Mouse (Mus musculus): ENCODE results near the gene Glrp1. TPM values are rescaled to one million over a fixed set of nuclear protein-coding genes. Genes with fewer than 3 reads are reported as not detected.

Gene Glrp1
- not detected in 4 replicates for total RNA-seq (2023; ENCODE audit: inconsistent age)

DNA sequence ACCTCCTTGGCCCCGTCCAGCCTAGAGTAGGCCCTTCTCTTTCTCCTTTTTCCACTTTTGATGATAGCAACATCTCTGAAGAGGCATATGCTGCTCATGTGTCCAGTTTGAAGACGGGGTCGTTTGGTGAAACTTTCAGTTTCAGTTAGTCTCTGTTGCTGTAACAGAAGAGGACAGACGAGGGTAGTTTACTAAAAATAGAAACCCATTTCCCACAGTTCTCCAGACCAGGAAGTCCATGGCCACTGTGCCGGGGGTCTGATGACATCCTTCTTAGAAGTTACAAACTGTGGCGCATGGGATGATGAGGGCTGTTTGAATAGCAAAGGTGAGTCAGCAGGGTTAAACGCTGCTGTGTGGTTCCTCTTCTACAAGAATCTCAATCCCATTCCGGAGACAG is at the start of gene Glrp1:
Gene Glrp1, minus strand, starts transcription at position 278 of the 400 bp plus-strand sequence.

Other genes with a start within 250 kb of the Glrp1 start
- gene Hjurp, start 232.4 kb downstream of the Glrp1 start, total RNA-seq (2023; ENCODE audit: inconsistent age), result 74.5 to 81.5 TPM (median 77.4 TPM) in 4 replicates
- not detected in 4 replicates for gene Trpm8, start 232.4 kb downstream of the Glrp1 start, total RNA-seq (2023; ENCODE audit: inconsistent age)
- gene Spp2, start 103.1 kb downstream of the Glrp1 start, total RNA-seq (2023; ENCODE audit: inconsistent age), result not detected in 4 replicates
- 4.4 to 7.3 TPM (median 6.3 TPM) in 4 replicates for gene Arl4c, start 192.2 kb upstream of the Glrp1 start, total RNA-seq (2023; ENCODE audit: inconsistent age)

Data from B cell, adult (primary cell).